Mouse (Mus musculus) liver, embryonic 11.5 days (tissue): ENCODE data around the gene Ttc29. TPM values are rescaled to one million over a fixed set of nuclear protein-coding genes. Genes with fewer than 3 reads are reported as not detected.

ENCODE experiments used
- ATAC-seq: fragments of 200-750 bp; cut with Nextera tagmentation; replicated peaks from 2 replicates; pipeline ENCODE4 v1.8.0; 2017; ENCODE audit warnings: moderate number of reproducible peaks, mild to moderate bottlenecking, moderate TSS enrichment, moderate library complexity; ENCODE audit not compliant: low FRiP score
- DNase-seq: peaks from one replicate; pipeline ENCODE4 v3.0.0-alpha.2; 2017; ENCODE audit warnings: low spot score
- H3K27ac ChIP-seq: fragments of 300-500 bp; sonication (generic); 2 replicates; pipeline ENCODE4 v1.5.1; 2014; ENCODE audit warnings: mild to moderate bottlenecking, low read depth, low read length, control low read depth
- H3K27me3 ChIP-seq: fragments of 300-500 bp; sonication (generic); replicated peaks from 2 replicates; pipeline ENCODE4 v1.6.1; 2014; ENCODE audit warnings: low read length, mixed read lengths; ENCODE audit not compliant: control insufficient read depth, insufficient read depth
- H3K36me3 ChIP-seq: fragments of 300-500 bp; sonication (generic); 2 replicates; pipeline ENCODE4 v1.6.1; 2014; ENCODE audit warnings: mild to moderate bottlenecking, low read length, moderate library complexity, mixed read lengths; ENCODE audit not compliant: control insufficient read depth, insufficient read depth
- H3K4me1 ChIP-seq: fragments of 300-500 bp; sonication (generic); replicated peaks from 2 replicates; pipeline ENCODE4 v1.6.1; 2014; ENCODE audit warnings: low read length, mixed read lengths; ENCODE audit not compliant: control insufficient read depth, insufficient read depth
- H3K4me2 ChIP-seq: fragments of 300-500 bp; sonication (generic); 2 replicates; pipeline ENCODE4 v1.6.1; 2014; ENCODE audit warnings: mild to moderate bottlenecking, control low read depth, moderate library complexity
- H3K4me3 ChIP-seq: fragments of 300-500 bp; sonication (generic); 2 replicates; pipeline ENCODE4 v1.5.1; 2014; ENCODE audit warnings: low read depth, low read length, control low read depth
- H3K9ac ChIP-seq: fragments of 300-500 bp; sonication (generic); 2 replicates; pipeline ENCODE4 v1.6.1; 2014; ENCODE audit warnings: low read depth, low read length, control low read depth
- H3K9me3 ChIP-seq: fragments of 300-500 bp; sonication (generic); 2 replicates; pipeline ENCODE4 v1.6.1; 2016; ENCODE audit warnings: low read length, inconsistent platforms, mixed read lengths; ENCODE audit not compliant: control insufficient read depth
- WGBS: fragments of 180-500 bp; shearing (Covaris S2); extraction: QIAGEN DNeasy Blood & Tissue Kit; methylation state at CpG from one replicate; pipeline ENCODE4 v1.1.7; 2014; 5-methylcytosine and 5-hydroxymethylcytosine counted together
- polyA plus RNA-seq: library from polyadenylated mRNA; unstranded; fragments of >200 nt; fragmentation: Nextera tagmentation; extraction: Ambion mirVana; gene quantifications from 2 replicates; pipeline ENCODE4 v1.2.1, GENCODE M21; 2014

Gene Ttc29
- polyA plus RNA-seq, 1 experiment from 2014 or later: not detected

- Histone ChIP-seq H3K4me2 (no peak overlapping the region), H3K9ac (no peak overlapping the region), H3K27me3 (no peaks in the 10 kb centered on the region), H3K4me1 (no peaks in the 10 kb centered on the region), H3K36me3 (no peaks in the 10 kb centered on the region), H3K27ac (no peak overlapping the region), H3K4me3 (no peak overlapping the region), H3K9me3 (no peaks in the 10 kb centered on the region)
- ATAC-seq: no peak
- no peak for DNase-seq
- WGBS: 41% methylated on average over 3 of the region's 3 CpGs
Observed at GRCm38 (mm10) chr8:78266231-78266630, 53.1 kb downstream of the Ttc29 start.

- WGBS: 15% methylated on average over 7 of the region's 7 CpGs
- Histone ChIP-seq H3K9me3 (no peaks in the 10 kb centered on the region), H3K9ac (no peak overlapping the region), H3K36me3 (no peaks in the 10 kb centered on the region), H3K4me1 (no peaks in the 10 kb centered on the region), H3K4me2 (no peak overlapping the region), H3K27ac (no peak overlapping the region), H3K27me3 (no peaks in the 10 kb centered on the region), H3K4me3 (no peak overlapping the region)
- no peak for ATAC-seq
- no peak for DNase-seq
Observed at GRCm38 (mm10) chr8:78267894-78268411, 54.9 kb downstream of the Ttc29 start.

- no peaks in the 10 kb centered on the region for H3K9me3 ChIP-seq
- ATAC-seq (no peak), DNase-seq (no peak)
- no peak overlapping the region for H3K9ac ChIP-seq
- no peaks in the 10 kb centered on the region for H3K36me3 ChIP-seq
- WGBS: 79% methylated on average over 10 of the region's 10 CpGs
- no peaks in the 10 kb centered on the region for H3K27me3 ChIP-seq
- no peak overlapping the region for H3K4me3 ChIP-seq
- no peaks in the 10 kb centered on the region for H3K4me1 ChIP-seq
- H3K4me2 ChIP-seq: no peak overlapping the region
- H3K27ac ChIP-seq: no peak overlapping the region
Observed at GRCm38 (mm10) chr8:78269281-78269680, 56.2 kb downstream of the Ttc29 start.

GRCm38 (mm10) chr8:78271391-78271790, 58.3 kb downstream of the Ttc29 start:
- Histone ChIP-seq H3K9me3 (no peaks in the 10 kb centered on the region), H3K9ac (no peak overlapping the region), H3K4me3 (no peak overlapping the region), H3K27me3 (no peaks in the 10 kb centered on the region), H3K4me1 (no peaks in the 10 kb centered on the region), H3K4me2 (no peak overlapping the region), H3K36me3 (no peaks in the 10 kb centered on the region), H3K27ac (no peak overlapping the region)
- WGBS: 72% methylated on average over 5 of the region's 5 CpGs
- ATAC-seq (no peak), DNase-seq (no peak)

- Histone ChIP-seq H3K4me1 (no peaks in the 10 kb centered on the region), H3K9me3 (no peaks in the 10 kb centered on the region), H3K4me2 (no peak overlapping the region), H3K27ac (no peak overlapping the region), H3K36me3 (no peaks in the 10 kb centered on the region), H3K9ac (no peak overlapping the region), H3K4me3 (no peak overlapping the region), H3K27me3 (no peaks in the 10 kb centered on the region)
- ATAC-seq (no peak), DNase-seq (no peak)
- WGBS: 82% methylated on average over 8 of the region's 8 CpGs
Observed at GRCm38 (mm10) chr8:78276120-78276519, 63.0 kb downstream of the Ttc29 start.

GRCm38 (mm10) chr8:78277411-78277810, 64.3 kb downstream of the Ttc29 start:
- Histone ChIP-seq H3K27ac (no peak overlapping the region), H3K4me1 (no peaks in the 10 kb centered on the region), H3K4me3 (no peak overlapping the region), H3K27me3 (no peaks in the 10 kb centered on the region), H3K9ac (no peak overlapping the region), H3K36me3 (no peaks in the 10 kb centered on the region), H3K4me2 (no peak overlapping the region), H3K9me3 (no peaks in the 10 kb centered on the region)
- WGBS: 72% methylated on average over 2 of the region's 2 CpGs
- no peak for ATAC-seq
- no peak for DNase-seq

- no peak overlapping the region for H3K27ac ChIP-seq
- H3K9ac ChIP-seq: no peak overlapping the region
- no peaks in the 10 kb centered on the region for H3K9me3 ChIP-seq
- H3K4me3 ChIP-seq: no peak overlapping the region
- no peaks in the 10 kb centered on the region for H3K27me3 ChIP-seq
- H3K4me1 ChIP-seq: no peaks in the 10 kb centered on the region
- WGBS: 93% methylated on average over 5 of the region's 5 CpGs
- ATAC-seq (no peak), DNase-seq (no peak)
- H3K36me3 ChIP-seq: no peaks in the 10 kb centered on the region
- no peak overlapping the region for H3K4me2 ChIP-seq
Observed at GRCm38 (mm10) chr8:78278598-78278997, 65.5 kb downstream of the Ttc29 start.

GRCm38 (mm10) chr8:78284805-78285204, 71.7 kb downstream of the Ttc29 start:
- no peaks in the 10 kb centered on the region for H3K4me1 ChIP-seq
- no peak overlapping the region for H3K4me2 ChIP-seq
- H3K27me3 ChIP-seq: no peaks in the 10 kb centered on the region
- whole genome bisulfite sequencing: 74% methylated on average over 2 of the region's 2 CpGs
- DNase-seq (no peak), ATAC-seq (no peak)
- no peaks in the 10 kb centered on the region for H3K36me3 ChIP-seq
- H3K27ac ChIP-seq: no peak overlapping the region
- no peaks in the 10 kb centered on the region for H3K9me3 ChIP-seq
- H3K9ac ChIP-seq: no peak overlapping the region
- H3K4me3 ChIP-seq: no peak overlapping the region

- WGBS: 81% methylated on average over 4 of the region's 4 CpGs
- H3K9ac ChIP-seq: no peak overlapping the region
- no peaks in the 10 kb centered on the region for H3K9me3 ChIP-seq
- ATAC-seq (no peak), DNase-seq (no peak)
- no peak overlapping the region for H3K27ac ChIP-seq
- no peak overlapping the region for H3K4me2 ChIP-seq
- no peaks in the 10 kb centered on the region for H3K36me3 ChIP-seq
- H3K4me1 ChIP-seq: no peaks in the 10 kb centered on the region
- no peaks in the 10 kb centered on the region for H3K27me3 ChIP-seq
- H3K4me3 ChIP-seq: no peak overlapping the region
Observed at GRCm38 (mm10) chr8:78285366-78285765, 72.3 kb downstream of the Ttc29 start.
